Mouse (Mus musculus): ENCODE results near the gene Prune1.
"Not testable (repeated sequence)": the region's sequence is repeated elsewhere in the genome, so short reads cannot be mapped to it uniquely, and the experiment has no call there.

The Prune1 gene

DNA sequence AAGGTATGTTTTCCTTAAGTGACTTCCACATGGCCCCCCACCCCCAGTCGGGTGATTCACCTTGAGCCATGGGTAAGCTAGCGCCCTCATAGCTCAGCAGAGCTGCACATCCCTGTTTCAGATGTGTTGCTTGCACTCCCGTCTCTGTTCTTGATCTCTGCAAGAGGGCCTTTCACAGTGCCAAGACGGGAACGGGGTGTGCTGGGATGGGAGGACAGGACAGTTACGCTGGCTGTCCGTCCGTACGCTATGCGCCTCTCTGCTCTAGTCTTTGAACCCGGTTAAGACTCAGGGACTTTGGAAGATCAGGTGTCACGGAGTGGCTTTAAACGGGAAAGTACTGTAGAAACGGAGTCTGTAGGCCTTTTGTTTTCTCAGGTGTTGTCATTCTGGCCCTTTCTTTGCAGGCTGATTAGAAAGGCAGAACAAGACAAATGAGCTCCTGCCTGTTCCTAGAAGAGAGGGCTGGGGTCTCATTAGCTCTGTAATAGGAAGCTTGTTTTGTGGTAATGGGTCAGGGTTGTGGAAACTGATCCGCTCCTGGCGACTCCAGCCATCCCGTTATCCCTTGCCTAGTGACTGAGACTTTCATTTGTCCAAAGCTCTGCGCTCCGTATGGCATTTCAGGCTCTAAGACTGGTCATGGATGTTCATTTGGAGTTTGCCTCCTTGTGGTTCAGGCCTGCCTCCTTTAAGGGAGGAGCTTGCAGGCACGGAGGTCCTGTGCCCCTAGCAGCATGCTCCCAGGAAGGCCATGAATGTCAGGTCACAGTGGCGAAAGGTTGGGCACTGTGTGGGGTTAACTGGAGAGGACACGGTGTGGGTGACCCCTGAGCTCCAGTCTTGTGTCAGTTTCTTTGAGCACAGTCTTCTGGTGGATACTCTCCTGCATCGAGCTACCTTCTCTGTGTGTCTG, 46.2 kb downstream of the Prune1 start:
- DNase-seq: no peak

DNA sequence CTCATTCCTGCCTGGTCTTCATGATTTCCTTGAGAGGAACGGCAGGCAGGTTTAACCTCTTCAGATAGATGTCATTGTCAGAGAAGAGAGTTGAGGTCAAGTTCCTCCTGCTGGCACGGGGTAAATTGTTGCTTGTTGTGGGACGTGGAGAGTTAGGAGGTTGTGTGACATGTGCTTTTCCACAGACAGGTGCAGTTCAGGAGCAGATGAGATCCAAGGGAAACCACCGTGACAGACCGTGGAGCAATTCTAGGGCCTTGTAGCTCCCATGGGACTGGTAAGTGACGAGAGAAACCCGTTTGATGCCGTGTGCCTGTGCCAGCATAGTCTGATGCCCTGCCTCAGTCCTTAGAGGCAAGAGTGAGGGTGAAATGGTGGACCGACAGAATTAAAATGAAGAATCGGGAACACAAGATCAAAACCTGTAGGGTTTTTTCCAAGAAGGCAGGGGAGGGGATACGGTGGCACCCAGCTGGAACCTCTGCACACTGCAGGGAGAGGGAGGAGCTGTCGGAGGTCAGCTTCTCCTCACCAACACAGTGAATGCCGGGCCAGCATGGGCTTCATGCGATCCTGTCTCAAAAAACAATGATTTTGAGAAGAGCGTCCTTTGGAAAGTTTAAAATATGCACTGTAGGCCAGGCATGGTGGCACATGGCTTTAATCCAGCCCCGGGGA, 48.4 kb downstream of the Prune1 start:
- DNase-seq: no peak

DNA sequence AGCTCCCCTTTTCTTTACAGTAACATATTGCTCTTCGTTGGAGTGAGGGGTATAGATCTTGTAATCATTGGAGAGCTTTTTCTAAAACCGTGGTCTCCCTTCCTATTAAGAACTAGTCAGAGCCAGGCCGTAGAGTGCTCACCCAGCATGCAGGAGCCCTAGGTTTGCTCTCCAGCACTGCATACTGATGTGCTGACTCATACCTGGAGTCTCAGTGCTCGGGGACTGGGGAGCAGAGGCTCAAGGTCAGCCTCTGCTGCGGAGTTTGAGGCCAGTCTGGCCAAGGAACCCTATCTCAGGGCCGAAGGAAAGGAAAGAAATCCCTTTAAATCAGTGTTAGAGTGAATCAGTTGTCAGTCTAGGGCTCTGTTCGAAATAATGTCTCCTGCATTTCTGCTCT, 49.1 kb downstream of the Prune1 start:
- peak; percentile 32 for DNase-seq

DNA sequence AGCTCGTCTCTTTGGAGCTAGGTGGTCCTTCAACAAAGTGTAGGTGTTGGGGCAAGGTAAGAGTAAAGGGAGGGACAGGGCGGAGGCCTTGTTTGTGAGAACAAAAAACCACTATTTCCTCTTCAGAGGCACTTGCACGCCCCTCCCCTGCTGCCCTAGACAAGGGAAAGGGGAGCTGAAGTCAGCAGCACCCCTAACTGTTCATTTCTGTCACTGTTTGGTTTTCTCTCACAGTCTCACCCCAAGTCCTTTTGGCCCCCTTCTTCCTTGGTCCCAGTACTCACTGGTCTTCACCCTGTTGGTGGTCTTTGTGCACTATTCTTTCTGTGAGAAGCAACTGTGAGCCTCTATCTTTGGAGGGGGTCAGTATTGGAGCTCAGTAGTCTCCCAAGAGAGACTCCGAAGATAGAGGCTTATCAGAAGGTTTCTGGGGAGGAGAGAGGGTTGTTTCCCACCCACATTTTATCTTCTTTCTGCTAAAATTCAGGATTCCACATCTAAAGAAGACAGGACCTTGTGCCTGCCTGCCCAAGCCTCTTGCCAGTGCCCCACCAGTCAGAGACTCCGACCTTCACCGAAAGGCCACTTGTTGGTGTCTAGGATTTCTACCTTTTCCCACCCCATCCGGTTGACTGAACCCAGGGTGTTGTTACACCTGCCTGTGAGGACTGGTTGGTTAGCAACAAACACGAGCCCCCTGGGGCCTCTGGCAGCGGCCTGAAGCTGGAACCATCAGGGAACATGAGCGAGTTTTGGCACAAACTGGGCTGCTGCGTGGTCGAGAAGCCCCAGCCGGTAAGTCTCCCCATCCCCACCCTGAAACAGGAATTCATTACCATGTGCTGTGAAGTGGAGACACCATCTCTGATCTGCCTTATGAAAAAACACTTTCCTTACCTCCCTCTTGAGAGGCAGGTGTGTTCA, 50.3 kb downstream of the Prune1 start, which contains the start of gene Mllt11:
Mllt11 (minus strand) TSS at position 874 of the 924 bp plus-strand sequence.
- peak; percentile 43 for DNase-seq

DNA sequence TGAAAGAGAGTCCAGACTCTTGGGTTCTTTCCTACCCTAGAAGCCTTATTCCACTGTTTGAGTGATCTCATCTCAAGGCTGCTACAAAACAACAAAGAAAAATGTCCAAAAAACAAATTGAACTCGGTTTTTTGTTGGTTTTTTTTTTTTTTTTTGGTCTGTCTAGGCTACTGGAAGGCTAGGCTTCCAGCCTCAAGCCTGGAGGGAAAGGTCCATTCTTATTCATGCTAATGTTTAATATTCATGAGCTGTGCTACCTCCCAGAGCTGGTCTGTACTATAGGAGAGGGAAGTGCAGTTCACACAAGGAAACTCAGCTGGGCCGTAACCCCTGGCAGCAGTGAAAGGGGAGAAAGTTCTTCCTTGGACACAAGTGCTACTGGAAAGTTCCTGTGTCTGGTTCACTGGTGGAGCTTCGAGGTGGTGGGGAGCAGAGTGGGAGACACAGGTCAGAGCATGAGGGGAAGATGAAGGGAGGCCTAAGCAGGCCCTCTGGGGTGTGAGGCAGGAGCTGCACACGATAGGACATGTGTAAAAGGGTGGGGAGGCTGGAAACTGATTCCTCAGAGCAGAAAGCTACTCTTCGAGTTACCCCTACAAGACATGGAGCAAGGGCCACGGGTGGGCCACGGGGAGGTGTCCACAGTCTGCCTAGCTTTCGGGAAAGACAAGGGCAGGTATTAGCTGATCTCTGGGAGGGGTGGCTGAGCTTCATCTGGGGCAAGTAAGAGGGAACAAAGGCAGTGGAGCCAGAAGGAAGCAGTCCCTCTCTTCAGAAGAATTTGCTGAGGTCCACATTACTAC, 51.2 kb downstream of the Prune1 start:
- no peak for DNase-seq

DNA sequence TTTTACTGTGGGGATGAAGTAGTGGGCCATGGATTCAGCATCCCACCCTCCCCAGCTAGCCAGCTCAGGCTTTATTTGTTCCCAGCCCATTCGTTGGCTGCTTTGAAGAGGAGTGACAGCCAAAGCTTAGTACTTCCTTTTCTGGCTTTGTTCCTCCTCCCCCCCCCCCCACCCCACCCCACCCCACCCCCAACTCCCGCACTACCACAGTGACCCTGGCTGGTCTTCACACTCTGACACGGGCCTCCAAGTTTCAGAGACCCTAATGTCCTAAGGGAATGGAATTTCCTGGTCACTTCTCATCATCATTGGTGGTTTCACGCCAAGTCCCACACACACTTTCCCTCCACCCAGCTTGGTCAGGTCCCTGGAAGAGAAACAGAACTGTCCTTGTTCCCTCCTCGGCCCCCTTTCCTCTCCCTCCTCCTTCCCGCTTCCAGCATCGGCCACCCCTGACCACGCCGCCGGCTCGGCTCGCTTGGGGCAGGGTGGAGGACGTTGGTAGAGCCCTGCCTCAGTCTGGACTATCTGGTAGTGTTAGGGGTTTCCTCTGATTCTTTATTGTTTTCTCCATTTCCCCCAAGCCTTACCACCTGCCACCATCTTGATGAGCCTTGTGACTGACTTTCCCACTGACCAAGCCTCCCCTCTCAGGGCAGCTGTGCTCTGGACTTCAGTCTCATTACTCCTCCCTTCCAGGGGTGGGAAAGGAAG, 51.9 kb downstream of the Prune1 start:
- DNase-seq: peak; percentile 52

DNA sequence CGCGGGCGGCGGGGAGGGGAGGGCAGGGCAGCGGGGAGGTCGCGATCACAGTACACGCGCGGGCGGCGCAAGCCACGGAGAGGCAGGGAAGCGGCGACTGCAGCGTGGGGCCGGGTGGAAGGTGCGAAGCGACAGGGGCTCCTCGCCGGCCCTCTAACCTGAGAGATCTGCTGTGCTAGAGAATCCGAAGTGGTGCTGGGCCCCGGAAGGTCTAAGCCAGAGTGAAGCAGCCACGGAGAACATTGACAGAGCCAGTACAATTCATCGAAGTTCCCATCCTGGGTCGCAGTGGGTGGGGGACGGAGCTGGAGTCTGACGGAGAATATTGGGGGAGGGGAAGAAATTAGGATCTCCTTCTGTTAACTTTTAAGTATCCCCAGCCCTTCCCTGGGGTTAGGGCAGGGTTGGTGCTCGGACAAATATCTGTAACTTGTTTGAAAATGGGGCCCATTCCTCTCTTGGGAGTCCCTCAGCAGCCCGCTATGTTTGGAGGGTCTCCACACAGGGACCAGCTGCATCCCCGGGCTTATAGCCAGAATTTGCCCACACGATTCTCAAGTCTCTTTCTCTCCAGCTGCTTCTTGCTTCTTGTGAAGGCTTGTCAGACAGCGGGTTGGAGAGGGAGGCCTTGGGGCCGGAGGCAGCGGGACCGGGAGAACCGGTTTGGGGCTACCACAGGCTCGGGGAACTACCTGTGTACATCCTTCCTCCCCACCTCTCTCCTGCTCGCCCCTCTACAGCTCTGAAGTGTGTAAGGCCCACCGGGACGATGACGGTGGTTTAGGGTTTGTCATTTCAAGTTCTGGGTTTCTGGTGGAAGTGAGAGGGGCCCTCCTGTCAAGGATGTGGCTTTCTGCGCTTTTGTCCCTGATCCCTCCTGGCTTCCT, 52.7 kb downstream of the Prune1 start:
- peak; percentile 65 for DNase-seq

DNA sequence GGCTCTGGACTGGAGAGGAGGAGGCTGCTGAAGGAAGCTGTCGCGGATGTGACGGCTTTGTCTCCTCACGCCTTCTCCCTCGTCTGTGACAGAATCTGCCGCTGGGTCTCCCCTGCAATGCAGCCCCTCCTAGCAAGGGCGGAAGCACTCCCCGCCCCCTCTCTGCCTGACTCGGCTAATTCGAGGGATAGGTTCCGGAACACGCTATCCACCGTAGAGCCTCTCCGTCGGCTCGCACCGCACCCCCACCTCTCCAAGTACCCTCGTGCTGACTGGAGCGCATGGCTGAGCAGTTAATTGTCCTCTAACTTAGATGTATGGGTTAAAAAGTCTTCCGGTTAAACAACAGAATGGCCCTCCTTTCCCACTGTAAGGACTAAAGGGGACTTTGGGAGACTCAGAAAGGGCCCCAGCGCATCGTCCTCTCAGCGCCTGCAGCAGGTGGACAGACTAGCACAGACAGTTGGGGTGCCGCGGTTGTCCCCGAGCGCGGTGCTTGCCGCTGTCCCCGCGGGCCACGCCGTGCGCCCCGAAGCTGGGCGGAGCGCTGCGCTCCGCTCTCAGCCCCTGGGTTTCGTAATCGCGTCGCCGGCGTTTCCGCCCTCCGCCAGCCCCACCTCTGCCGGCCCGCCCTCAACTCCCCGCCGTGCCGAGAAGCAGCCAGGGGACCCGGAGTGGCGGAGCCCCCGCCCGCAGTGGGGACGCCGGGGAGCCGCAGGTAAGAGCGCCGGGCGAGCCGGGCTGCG, 53.6 kb downstream of the Prune1 start, which contains the start of gene Cdc42se1:
Cdc42se1 (plus strand) TSS at position 585 of the 746 bp plus-strand sequence.
- DNase-seq: peak; percentile 90

DNA sequence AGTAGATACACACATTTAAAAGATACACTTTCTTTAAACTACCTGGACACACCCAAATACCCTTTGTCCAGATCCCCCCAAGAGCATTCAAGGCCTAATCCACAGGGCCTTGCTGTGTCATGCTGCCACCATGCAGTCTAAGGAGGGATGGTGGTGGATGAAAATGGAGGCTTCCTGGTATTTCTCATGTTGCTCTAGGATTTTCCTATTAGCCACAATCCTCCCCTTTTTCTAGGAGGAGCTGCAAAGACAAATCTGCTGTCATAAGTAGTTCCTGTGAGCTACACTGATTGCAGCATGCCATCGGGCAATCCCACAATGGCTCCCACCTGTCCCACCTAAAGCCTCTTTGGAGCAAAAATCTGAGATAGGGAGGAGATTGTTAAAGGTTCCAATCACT, 54.7 kb downstream of the Prune1 start:
- no peak for DNase-seq

DNA sequence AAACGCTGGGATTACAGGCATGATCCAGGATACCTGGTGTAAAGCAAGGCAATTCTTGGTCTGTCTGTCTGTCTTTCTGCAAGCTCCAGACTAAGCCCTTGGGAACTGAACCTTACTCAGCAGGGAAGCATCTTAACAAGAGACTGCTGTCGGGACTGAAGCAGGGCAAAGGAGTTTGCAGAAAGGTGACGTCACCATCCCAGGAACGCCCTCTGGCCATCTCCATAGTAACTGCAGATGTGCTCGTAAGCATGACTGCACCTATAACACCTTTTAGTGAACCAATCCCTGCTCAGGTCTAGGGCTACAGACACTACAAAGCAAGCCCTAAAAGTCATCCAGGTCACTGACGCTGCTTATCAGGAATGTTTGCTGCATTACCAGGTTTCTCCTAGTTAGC, 57.6 kb downstream of the Prune1 start:
- no peak for DNase-seq

DNA sequence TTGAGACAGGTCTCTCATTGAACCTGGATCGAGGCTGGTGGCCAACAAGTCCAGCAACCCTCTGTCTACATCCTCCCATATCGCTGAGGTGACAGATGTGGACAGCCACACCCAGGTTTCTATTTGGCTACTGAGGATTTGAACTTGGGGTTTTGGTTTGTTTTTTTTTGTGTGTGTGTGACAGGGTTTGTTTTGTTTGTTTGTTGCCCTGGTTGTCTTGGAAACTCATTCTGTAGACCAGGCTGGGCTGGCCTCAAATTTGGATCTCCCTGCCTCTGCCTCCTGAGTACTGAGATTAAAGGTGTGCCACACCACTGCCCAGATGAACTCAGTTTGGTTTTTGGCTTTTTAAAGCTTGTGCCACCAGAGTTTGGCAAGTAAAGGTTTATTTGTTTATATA, 58.8 kb downstream of the Prune1 start:
- DNase-seq: no peak

DNA sequence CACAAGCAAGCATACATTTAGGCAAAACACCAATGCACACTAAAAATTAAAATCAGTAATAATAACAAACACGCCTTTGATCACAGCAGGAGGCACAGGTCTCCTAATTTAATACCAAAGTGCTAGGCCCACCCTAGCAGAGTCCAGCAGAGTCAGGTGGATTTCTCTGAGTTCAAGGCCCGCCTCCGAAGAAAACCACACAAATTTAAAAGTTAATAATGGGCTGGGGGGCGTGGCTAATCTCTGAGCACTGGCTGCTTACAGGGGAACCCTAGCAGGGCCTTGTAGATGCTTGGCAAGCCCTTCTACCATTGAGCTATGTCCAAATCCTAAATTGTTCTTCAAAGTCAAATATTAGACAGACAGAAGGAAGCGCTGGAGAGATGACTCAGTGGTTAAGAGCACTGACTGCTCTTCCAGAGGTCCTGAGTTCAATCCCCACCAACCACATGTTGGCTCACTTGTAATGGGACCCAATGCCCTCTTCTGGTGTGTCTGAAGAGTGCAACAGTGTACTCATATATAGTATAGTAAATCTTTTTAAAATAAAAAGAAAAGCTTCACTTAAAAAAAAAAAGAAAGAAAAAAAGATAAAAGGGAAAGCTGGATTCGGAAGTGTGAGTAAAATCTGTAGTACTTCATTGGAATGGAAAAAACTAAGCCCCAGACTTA, 63.3 kb downstream of the Prune1 start:
- no peak for DNase-seq

DNA sequence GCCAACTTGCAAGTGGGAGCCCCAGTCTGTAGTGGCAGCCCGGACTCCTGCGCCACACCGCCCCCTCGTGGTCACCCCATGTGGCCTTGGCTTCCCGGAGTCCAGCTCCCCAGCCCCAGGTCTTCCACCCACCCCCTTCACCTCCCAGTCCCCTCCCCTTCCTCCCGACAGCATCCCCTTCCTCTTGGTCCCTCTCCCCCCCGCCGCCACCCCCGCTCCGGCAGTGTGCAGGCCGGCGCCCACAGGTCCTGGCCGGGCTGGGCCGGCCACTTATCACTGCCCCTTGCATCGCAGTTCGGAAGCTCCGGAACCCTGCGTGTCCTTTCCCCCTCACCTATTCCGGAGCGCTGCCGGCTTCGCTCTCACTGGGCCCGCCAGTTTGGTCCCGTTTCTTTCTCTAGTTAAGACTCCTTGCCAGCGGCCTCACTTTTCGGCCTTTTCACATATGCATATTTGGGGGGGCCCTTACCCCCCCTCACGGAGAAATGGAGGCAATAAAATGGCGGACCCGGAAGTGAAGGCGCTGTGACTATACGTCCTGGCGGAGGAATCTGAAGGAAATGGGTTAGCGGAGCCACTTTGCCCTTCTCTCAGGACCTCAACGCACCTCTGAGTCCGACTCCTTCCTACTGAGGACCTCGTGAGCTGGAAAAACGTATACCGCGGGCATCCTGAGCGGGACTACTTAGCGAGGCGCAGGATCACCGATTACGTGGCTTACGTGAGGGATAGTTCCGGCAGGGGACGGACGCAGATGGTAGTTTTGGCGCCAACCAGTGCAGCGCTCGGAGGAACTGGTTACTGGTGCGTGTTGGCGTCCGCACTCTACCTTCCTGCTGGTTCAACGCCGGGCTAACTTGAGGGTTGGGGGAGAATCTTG, 64.4 kb downstream of the Prune1 start, which contains the start of gene Gabpb2:
Gabpb2 (minus strand) TSS at position 662 of the 880 bp plus-strand sequence.
- DNase-seq: peak; percentile 99

DNA sequence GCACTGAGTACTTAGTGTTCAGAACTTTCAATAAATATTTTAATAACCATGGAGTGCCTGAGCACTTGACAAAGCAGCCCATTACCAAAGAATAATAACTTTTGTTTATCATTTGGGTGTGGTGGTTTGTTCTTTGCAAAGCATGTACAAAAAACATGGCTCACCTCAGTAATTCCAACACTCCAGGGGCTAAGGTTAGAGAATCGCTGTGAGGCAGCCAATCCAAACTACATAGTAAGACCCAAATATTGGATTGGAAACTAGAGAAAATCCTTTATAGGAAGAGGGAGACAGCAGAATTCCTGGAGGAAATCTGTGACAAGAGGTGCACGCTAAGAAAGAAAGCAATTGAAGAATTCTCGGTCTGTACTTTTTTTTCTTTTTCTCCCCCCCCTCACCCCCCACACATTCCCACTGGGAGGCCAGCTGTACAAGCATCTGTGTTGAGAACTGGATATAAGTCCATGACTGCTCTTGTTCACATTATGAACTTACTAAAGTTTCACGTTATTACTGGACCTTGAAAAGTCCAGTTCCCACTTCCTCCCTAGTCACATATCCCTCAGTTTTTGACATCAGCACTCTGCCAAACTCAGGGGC, 65.1 kb downstream of the Prune1 start:
- no peak for DNase-seq

DNA sequence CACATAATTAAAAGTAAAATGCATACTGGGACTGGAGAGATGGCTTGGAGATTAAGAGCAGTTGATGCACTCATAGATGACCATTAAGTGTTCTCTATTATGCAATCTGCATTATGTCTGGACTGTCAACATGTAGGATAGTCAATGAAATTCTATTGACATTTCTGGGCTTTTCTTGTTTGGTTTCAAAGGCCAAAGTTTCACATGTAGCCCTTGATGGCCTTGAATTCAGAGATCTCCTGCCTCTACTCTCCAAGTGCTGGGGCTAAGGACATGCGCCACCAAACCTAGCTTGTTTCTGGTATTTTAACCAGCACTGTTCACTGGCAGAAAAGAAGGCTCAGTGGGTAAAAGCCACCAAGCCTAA, 68.3 kb downstream of the Prune1 start:
- no peak for DNase-seq

DNA sequence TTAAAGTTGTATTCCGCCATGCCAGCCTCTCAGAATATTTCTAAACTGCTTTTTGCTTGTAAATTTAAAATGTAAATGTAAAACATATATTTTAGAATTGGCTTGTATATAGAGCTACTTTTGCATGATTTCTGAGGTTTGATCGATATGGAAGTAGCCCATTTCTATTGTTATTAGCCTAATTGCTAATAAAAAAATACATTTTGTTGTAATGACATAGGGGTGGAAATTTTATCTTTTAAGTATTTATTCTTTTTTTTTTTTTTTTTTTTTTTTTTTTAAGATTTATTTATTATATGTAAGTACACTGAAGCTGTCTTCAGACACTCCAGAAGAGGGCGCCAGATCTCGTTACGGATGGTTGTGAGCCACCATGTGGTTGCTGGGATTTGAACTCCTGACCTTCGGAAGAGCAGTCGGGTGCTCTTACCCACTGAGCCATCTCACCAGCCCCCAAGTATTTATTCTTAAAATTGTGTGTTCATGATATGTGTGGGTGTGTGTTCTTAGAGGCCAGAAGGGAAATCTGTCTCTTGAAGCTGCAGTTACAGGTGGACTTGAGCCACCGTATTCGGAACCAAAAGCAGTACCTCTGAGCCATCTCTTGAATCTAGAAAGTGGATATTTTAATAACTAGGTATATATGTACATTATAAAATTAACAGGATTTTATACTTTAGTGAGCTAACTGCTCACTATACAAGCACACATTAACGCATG, 68.8 kb downstream of the Prune1 start:
- DNase-seq: not testable (repeated sequence)

DNA sequence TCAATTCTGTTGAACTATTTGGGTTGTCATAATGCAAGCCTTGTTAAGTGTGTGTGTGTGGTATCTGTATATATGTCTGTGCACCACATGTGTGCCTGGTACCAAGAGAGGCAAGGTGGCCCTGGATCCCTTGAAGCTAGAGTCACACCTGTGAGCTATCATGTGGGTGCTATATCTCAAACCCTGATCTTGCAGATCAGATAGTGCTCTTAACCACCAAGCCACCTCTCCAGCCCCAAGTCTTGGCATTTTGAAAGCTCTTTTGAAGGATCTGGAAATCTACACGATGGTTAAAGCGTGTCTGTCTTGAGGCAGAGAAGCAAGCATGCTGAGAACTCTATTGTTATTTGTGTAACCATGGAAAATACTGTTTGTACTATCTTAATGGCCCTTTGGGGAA, 71.3 kb downstream of the Prune1 start:
- DNase-seq: no peak
